Mouse (Mus musculus) mouse embryonic stem cell (cell line): ENCODE measurements around the gene Trmt11.
"Not testable (repeated sequence)": the region's sequence is repeated elsewhere in the genome, so short reads cannot be mapped to it uniquely, and the experiment has no call there.

ENCODE experiments used
- in situ Hi-C, 2 experiments: fragments of 300-500 bp; cut with MboI; formaldehyde crosslinking; loops; 1 replicate in 1 of 2; 3 replicates in 1 of 2; pipeline ENCODE4 v1.14.3; 2019 to 2020; ENCODE audit warnings: low sequenced_read_pairs in 2 of 2, low pct_unique_long_range_greater_than_20kb in 1 of 2, mixed read lengths in 1 of 2; ENCODE audit not compliant: unreplicated experiment in 1 of 2

Gene Trmt11

GRCm38 (mm10) chr10:30585691-30586090 lies 14.9 kb downstream of the Trmt11 start:
- in situ Hi-C loops, result no loop called here

DNA sequence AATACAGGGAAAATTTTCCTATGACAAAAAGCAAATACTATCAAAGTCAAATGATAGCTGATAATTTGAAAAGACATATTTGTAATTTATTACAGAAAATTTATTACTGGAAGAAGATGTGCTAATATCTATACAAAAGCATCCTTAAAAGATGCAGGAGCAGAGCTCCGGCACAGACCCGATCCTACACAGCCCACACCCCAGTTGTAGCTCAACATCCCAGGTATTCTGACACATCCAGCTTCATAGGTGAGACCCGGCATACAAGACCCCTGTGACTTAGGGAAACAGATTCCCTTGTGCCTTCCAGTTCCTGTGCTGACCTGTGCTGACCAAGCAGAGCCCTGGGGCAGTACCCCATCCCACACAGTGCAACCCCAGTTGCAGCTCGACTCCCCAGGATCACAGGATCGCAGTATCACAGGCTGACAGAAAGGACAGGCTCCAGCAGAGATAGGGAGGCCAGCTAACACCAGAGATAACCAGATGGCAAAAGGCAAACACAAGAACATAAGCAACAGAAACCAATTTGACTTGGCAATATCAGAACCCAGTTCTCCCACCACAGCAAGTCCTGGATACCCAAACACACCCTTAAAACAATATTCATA lies 22.8 kb downstream of the Trmt11 start:
- in situ Hi-C loops, result no loop called here

DNA sequence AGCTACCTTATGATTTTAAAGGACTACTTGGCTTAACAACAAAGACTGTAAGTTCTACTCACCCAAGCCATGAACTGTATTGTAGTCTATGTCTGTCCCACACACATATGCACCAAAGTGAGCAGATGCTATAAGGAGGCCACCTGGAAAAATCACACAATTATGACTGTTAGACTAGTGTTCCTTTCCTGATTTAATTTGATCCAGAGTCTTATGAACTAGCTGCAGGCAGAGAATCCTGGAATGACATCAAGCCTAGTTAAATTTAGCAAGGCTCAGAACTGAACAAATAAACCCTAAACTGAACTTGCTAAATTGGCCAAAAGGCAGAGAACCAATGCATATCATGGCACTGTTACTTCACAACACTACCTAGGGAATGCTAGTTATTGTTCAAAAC lies 34.2 kb downstream of the Trmt11 start:
- in situ Hi-C loops, result no loop called here

DNA sequence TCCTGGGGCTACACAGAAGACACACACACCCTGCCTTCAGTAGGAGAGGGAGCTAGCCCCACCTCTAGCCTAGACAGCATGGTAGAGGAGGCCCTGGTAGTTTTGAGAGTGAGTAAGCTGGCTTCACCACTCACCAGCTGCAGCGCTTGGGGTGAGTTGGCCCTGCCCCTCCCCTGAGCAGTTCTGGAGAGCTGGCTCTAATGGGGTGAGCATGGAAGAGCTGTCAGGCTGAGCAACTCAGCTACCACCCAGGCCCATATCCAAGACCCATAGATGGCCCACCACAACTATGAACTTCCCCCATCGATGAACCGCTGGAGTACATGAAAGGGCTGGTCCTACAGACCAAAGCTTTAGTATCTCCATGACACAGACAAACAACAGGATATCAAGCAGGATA lies 35.9 kb downstream of the Trmt11 start:
- in situ Hi-C loops, result no loop called here

DNA sequence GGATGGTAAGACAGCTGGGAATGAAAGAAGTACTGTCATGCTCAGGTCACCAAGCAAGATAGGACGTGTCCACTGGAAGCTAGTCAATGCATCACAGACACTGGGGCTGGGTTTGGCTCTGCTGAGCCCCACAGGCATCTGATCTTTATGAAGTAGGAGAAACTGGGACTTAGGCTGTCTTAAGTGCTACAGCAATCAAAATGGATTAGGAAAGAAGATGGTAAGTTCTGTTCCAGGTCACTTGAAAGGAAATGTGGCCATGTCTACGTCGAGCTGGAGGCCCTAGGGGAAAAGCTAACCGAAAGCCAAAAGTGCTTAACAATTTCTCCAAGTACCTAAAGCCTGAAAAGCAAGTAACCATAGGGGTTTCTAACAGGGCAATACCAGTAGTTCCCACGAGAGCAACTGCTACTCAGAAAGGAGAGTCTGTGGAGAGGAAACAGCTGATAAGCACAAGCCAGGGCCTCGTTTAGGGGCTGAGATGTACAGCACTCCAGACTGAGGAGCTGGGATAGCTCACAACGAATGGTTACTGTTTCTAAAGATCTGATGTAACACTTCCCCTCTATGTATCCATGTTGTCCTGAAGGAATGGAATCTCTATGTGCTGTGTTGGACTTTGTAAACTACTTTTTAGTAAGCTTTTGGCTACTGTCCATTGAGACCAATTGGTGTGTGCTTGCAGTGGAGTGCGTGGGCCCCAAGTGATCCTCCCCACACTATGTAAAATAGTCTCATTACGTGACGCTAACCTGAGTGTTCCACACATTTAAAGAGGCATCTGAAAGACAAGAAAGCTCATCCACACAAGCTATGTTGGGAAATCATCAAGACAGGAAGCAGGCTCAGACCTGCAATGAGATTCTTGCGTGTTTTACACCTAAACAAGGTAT lies 44.6 kb downstream of the Trmt11 start:
- in situ Hi-C loops, result no loop called here

GRCm38 (mm10) chr10:30552377-30552776 lies 48.2 kb downstream of the Trmt11 start:
- in situ Hi-C loops, result no loop called here

GRCm38 (mm10) chr10:30549974-30550373 lies 50.6 kb downstream of the Trmt11 start:
- in situ Hi-C loops, result no loop called here

- in situ Hi-C loops, result no loop called here
Measured at GRCm38 (mm10) chr10:30538538-30538815, 62.1 kb downstream of the Trmt11 start.

GRCm38 (mm10) chr10:30537734-30538537 lies 62.6 kb downstream of the Trmt11 start:
- in situ Hi-C loops, result no loop called here

- in situ Hi-C loops, result not testable (repeated sequence)
Measured at GRCm38 (mm10) chr10:30535930-30536329, 64.6 kb downstream of the Trmt11 start.

DNA sequence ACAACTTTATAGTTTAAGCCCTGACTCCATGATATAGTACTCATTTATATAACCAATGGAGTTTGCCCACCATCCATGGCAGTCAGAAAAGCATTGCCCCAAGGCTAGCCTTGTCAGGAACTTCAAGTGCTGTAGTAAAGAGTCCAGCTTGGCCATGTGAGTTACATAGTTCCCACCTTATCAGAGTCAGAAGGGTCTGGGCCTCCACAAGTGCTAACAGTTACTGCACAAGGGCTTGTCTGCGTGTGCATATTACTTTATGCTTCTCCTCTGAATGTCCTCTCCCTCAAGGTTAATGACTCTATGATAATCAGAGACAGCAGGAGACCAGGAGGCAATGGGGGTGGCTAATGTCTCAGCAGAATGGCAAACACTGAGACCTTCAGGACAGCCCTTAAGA lies 73.4 kb downstream of the Trmt11 start:
- in situ Hi-C loops, result no loop called here

DNA sequence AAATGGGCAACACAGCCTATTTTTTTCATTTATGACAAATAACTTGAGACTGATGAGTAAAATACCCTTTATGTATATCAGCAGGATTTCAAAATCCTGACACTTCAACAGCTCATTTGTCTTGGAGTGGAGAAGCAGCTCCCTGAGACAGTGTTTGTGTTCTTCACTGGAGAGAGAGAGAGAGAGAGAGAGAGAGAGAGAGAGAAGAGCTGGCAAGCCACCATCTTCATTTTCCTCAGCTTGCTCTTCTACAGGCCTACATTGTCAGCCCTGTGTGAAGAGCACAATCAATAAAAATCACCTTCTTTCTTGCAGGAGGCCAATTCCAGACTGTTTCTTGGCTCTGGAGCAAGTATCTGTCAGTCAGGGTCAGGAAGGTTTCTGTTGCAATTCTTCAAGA lies 78.8 kb downstream of the Trmt11 start:
- in situ Hi-C loops, result no loop called here

- in situ Hi-C loops, result no loop called here
Measured at GRCm38 (mm10) chr10:30519143-30519542, 81.4 kb downstream of the Trmt11 start.

- in situ Hi-C loops, result no loop called here
Measured at GRCm38 (mm10) chr10:30517224-30517623, 83.3 kb downstream of the Trmt11 start.

- in situ Hi-C loops, result no loop called here
Measured at GRCm38 (mm10) chr10:30516771-30517170, 83.8 kb downstream of the Trmt11 start.

DNA sequence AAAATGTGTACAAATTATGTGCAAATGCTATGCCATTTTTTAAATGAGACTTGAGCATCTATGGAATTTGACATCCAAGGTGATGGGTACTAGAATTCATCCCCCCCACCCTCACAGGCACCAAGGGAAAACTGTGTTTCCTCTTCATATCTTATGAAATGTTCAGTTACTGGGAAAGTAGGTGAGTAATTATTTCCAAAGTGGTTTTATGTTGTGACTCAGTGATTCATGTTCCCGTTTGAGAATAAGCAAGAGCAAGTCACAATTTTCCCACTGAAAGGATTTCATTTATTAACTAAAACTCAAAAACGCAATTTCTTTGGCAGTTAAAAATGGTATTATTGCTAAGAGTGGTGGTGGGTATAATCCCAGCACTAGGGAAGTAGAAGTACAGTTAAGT lies 95.8 kb downstream of the Trmt11 start:
- in situ Hi-C loops, result no loop called here

- in situ Hi-C loops, result no loop called here
Measured at GRCm38 (mm10) chr10:30503168-30503567, 97.4 kb downstream of the Trmt11 start.

DNA sequence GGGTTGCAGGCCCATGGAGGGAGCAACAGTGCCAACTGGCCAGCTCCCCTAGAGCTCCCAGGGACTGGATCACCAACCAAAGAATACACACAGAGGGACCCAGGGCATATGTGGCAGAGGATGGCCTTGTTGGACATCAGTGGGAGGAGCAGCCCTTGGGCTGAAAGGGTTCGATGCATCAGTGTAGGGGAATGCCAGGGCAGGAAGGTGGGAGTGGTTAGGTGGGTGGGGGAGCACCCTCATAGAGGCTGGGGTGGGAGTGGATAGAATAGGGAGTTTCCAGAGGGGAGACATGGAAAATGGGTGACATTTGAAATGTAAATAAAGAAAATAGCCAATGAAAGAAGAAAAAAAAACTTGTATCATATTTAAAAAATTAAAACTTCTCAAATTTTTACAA lies 97.8 kb downstream of the Trmt11 start:
- in situ Hi-C loops, result no loop called here

DNA sequence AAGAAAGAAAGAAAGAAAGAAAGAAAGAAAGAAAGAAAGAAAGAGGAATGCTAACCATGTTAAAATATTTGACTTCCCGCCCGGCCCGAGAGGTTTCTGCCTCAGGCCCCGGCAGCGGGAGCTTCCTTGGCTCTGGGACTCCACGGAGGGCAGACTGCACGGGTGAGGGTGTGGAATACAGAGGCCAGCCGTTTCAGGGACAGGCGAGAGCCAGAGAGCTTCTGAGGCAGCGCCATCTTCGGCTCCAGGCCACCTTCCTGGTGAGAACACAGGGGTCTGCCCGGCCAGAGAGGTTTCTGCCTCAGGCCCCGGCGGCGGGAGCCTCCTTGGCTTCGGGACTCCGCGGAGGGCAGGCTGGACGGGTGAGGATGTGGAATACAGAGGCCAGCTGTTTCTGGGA lies 102.3 kb downstream of the Trmt11 start:
- in situ Hi-C loops, result not testable (repeated sequence)
